Mouse (Mus musculus): Measurements from ENCODE around the gene Marco. TPM values are rescaled to one million over a fixed set of nuclear protein-coding genes. Genes with fewer than 3 reads are reported as not detected.

Marco gene
- total RNA-seq (2021) = not detected

DNA sequence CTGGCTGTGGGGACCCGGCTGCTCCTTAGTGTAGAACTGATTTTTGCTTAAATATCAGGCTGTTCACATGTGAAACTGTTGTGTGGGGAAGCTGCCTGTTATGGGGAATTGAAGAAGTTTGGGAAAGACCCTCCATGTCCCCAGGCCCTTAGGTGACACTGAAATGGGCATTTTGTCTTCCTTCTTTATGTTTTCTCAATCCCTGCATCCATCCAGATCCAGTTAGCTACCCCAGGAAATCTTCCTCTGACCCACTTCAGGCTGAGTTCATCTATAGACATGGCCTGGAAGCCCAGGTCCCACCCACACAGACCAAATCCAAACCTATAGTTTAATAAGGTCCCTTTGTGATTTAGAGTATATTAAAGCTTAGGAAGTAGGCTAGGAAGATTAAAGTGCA, at the start of gene Marco:
Marco (minus strand) TSS at position 101 of the 400 bp plus-strand sequence.
- no peak for DNase-seq (ENCODE audit: extremely low spot score in 1 of 2, low spot score in 2 of 2)
- intact Hi-C loops (cut with DNase I) = no loop called here

DNA sequence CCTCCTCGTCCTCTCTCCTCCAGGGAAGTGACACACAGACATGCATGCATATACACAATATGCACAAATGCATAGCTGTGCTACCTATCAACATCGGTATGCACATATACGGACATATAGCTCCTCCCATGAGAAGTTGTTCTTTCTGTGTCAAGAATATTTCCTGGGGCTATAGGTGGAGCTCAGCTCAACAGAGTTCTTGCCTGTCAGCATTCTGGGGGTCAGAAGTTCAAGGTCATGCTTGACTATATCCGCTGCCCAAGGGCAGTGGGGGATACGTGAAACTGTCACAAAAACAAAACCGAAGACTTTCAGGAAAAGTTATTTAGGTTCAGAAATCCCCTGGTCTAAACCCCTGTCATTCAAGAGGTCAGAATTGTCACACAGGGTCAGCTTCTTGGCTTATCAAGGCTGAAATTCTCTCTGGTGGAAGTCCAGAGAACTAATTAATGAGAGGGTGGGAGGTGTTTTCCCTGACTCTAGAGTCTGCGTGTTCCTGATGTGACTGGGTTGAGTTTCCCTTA, 34.7 kb upstream of the Marco start:
- intact Hi-C loops (cut with DNase I) = no loop called here
- no peak for DNase-seq (ENCODE audit: extremely low spot score in 1 of 2, low spot score in 2 of 2)

DNA sequence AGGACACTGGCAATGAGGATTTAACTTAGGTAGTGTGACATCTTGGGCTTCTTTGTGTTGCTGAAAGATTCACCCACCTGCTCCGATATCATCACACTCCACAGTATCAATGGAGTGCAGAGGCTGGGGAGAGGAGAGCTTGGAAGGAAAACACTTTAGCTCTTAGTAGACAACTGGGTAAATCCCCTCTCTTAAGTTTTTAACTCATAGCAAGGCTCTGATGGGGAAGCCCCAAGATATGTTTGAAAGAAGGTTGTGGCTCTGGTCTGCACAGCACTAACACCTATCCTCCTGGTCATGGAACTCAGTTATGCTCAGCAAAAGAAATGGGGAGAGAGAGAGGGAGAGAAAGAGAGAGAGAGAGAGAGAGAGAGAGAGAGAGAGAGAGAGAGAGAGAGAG, 32.2 kb upstream of the Marco start:
- DNase-seq (ENCODE audit: extremely low spot score in 1 of 2, low spot score in 2 of 2) = no peak
- intact Hi-C loops (cut with DNase I) = no loop called here

DNA sequence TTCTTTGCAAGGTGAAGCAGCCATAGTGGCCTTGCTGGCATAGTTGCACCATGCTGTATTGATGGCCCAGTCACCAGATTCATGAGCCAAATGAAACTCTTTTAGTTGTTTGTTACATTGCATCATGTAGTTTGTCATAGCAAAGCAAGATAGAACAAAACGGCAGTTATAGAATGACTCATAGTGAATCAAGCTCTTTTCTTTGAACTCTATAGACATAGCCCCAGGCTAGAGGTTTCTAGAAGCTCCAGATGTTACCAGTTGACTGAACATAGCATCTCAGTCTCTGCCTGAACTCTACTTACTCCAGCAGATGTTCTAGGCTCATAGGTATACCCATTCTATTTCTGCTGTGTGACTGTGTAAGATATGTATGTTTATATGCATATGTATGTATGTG, 31.1 kb upstream of the Marco start:
- DNase-seq (ENCODE audit: extremely low spot score in 1 of 2, low spot score in 2 of 2) = no peak
- intact Hi-C loops (cut with DNase I) = no loop called here

DNA sequence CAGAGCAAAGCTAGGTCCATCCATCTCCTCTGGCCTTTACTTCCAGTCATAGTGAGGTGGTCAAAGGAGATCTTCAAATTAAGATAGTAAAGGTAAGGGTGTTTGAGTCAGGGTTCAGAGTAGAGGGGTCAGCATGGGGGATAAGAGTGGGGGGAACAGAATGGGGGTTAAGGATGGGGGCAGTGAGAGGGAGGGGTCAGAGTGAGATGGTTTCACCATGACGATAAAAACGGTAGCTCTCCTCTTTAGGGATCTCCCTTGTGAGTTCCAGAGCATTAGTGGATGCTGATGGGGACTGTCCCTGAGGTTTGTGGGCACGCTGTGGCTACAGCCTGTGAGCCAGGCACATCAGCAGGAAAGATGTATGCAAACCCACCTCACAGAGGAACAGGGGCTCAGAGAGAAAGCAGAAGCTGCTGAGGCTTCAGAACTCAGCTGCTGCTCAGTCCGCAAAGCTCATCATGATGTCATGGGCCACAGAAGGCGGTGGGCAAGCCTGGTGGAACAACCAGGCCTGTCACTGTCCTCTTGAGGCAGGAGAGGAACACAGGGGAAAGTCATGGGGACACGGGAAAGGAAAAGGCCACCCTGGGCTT, 27.6 kb upstream of the Marco start:
- DNase-seq (ENCODE audit: extremely low spot score in 1 of 2, low spot score in 2 of 2) = no peak
- intact Hi-C loops (cut with DNase I) = no loop called here

DNA sequence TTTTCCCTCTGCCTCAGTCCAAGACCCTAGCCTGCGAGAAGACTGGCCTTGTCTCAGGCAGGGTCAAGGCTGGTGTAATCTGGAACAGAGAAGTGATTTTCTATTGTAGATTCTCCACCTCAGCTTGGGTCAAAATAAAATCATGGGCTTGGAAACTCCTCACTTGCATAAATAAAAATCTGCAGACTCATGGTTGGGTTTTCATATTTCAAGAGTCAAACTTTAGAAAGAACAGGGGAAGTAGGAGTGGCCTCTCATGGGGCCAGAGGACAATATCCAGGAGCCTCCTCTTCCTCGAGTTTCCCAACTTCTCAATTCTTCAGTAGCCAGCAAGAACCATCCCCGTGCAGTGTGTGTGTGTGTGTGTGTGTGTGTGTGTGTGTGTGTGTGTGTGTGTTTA, 26.9 kb upstream of the Marco start:
- intact Hi-C loops (cut with DNase I) = no loop called here
- no peak for DNase-seq (ENCODE audit: extremely low spot score in 1 of 2, low spot score in 2 of 2)

DNA sequence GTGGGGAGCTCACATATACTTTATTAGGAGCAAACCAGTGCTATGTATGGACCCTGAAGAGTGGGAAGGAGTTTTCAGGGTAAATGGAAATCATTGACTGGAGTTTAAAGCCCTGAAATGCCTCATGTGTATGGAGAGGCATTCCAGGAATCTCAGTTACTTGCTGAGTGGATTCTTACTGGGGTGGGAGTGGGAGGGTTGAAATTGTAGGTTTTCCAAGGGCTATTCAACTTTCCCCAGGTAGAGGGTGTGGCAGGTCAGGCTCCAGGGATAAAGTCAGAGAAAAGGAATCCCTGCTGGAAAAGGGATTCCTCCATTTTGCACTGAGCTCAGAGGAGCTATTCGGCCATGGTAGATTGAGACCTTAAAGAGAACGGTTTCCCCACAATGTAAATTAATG, 25.1 kb upstream of the Marco start:
- no peak for DNase-seq (ENCODE audit: extremely low spot score in 1 of 2, low spot score in 2 of 2)
- intact Hi-C loops (cut with DNase I) = no loop called here

DNA sequence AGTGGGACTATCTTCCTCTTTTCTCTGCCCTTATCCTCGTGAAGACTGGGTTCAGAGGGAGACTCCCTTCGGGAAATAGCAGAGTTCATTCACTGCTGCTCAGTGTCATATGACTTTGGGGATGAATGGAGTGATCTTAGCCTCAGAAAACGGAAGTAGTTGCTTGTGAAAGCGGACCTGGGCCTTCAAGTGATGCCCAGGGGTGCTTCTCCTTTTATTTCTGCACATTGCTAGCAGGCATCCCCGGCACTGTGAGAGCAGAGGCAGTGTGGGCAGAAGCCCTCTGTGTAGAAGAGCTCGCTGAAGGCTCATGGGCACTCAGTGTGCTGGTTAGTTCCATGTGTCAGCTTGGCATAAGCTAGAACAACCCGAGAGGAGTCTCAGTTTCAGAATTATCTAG, 12.8 kb upstream of the Marco start:
- no peak for DNase-seq (ENCODE audit: extremely low spot score in 1 of 2, low spot score in 2 of 2)
- intact Hi-C loops (cut with DNase I) = no loop called here

DNA sequence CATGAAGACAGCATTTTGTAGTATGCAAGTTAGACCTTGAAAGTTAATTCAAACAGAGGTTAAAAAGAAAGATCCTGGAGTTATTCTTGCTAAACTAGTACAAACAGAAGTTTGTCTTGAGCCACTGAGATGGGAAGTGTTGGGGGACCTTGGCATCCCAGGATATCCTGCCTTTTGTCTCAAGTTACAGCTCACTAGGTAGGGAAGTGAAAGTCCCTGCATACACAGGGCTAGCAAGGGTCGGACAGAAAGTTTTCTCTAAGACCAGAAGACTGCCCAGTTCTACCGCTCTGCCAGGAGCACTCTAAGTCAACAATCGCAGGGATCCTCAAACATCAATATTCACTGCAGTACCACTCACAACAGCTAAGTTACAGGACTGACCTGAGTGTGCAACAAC, 5.5 kb upstream of the Marco start:
- intact Hi-C loops (cut with DNase I) = no loop called here
- no peak for DNase-seq (ENCODE audit: extremely low spot score in 1 of 2, low spot score in 2 of 2)

DNA sequence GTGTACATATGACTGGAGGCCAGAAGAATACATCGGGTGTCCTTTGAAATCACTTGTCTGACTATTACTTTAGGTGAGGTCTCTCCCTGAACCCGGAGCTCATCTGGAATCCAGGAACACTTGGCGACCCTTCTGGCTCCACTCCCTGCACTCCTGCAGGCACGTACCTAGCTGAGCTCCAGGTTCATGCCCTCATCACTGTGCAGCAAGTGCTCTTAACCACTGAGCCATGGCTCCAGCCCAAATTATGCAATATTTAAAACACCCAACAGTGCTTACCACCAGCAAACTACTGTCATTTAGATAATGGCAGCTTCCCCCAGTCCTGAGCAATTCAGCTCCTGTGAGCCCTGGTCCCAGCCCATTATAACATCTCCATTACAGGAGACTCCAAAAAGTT, 4.2 kb upstream of the Marco start:
- DNase-seq (ENCODE audit: extremely low spot score in 1 of 2, low spot score in 2 of 2) = no peak
- intact Hi-C loops (cut with DNase I) = no loop called here

DNA sequence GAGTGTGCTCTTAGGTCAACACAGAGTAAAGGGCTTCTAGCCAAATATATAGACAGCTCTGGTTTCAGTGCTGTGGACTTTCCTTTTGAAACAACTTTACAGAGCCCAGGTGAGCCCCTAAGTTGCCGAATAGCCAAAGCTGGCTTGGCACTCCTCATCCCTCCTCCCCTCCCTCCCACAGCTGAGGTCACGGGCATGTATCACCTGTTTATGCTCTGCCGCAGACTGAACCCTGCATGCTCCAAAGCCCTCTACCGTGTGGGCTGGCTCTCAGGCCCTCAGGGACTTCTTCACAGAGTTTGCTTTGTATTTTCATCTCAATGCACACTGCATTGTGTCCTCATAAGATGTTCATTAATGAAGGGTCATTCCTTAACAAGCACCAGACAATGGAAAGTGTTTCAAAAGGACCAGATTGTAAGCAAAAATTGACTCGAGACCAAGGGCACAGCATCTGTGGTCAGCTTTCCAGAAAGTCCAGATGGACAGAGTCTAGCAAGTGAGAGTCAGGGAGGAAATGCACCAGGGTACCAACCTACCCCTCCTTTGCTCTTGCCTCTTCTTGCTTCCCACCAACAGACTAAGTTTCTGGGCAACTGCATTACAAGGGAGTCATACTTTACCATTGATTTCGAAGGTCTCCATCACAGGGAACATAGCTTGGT, 646 bp downstream of the Marco start:
- DNase-seq (ENCODE audit: extremely low spot score in 1 of 2, low spot score in 2 of 2) = no peak
- intact Hi-C loops (cut with DNase I) = no loop called here

DNA sequence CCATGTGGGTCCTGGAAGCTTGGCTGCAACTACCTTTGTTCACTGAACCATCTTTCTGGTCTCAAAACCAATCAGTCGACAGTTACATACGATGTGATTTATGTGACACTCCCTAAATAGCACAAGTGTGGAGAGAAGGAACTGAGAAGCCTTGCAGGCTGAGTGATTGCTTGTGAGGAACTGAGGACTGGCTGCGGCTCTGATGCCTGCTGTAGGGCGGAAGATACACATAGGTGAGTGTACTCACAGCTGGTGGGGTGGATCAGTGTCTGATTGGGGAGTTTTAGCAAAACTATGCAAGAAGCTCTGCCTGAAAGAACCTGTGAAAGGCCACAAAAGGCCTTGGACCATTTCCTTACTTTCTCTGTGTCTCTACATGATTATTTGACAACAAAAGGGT, 3.3 kb downstream of the Marco start:
- intact Hi-C loops (cut with DNase I) = no loop called here
- DNase-seq (ENCODE audit: extremely low spot score in 1 of 2, low spot score in 2 of 2) = no peak

DNA sequence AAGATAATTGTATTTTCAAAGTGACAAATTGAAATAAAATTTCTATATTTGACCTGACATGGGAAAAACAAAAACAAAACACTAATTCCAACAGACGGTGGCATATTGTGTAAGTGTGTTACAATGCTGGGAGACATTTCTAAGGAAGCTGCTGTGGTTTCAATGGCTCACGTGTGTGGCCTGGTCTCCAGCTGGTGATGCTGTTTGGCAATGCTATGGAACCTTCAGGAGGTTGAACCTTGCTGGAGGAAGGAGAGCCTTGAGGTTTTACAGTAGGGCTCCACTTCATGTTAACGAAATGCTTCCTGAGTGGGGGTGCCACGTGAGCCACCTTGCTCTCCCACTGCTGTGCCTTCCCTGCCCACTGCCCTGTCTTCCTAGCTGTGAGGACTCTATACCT, 6.8 kb downstream of the Marco start:
- DNase-seq (ENCODE audit: extremely low spot score in 1 of 2, low spot score in 2 of 2) = no peak
- intact Hi-C loops (cut with DNase I) = no loop called here

DNA sequence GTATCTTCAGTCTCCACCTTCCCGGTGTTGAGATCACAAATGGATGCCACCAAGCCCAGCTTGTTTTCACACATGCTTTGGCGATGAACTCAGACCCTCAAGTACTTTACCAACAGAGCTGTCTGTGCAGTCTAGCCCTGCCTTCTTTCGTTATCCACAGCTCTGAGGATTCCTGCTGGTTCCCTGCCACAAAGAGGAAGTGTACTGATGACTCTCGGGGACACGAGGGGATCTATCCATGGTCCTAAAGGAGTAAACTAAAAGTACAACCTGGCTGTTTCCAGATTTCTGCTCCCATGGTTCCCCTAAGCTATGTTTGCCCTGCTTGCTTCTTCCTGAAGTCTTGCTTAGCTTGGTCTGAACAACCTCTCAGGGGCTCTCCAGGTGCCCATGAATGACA, 23.9 kb downstream of the Marco start:
- DNase-seq (ENCODE audit: extremely low spot score in 1 of 2, low spot score in 2 of 2) = no peak
- intact Hi-C loops (cut with DNase I) = no loop called here

DNA sequence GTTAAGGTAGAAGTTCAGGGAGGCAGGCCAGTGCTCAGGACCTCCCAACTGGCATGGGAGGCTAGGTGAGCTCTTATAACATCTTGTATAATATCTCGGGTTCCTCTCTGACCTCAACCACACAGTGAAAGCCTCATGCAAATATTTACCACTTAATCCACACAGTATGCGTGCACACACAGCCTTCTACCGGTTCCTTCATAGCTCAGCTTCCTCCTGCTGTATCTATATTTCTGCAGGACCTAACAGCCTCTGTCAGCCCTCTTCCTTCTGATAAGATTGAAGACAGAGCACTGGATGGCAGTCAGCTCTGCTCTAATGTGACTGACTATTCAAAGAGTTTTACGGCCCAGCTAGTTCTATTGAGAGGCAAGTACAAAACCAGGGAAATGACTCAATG, 30.0 kb downstream of the Marco start:
- intact Hi-C loops (cut with DNase I) = no loop called here
- no peak for DNase-seq (ENCODE audit: extremely low spot score in 1 of 2, low spot score in 2 of 2)

DNA sequence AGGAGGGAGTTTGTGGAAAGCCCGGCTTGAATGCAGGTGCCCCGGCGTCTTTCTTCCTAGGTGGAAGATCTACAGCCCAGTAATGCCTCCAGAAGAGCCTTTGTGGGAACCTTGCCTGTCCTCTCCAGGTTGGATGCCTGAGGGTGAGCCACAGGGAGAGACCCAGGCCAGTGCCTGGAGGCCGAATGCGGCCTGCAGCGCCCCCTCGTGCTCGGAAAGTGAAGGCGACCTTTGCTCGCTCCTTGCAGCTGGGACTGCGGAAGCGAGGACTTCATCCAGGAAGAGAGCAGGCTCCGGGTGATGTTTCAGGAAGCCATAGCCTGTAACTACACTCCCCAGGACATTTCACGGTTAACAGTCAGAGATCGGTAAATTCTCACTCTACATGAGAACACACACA, 35.9 kb downstream of the Marco start:
- DNase-seq (ENCODE audit: extremely low spot score in 1 of 2, low spot score in 2 of 2) = peak; percentile 3 to 50
- intact Hi-C loops (cut with DNase I) = no loop called here

DNA sequence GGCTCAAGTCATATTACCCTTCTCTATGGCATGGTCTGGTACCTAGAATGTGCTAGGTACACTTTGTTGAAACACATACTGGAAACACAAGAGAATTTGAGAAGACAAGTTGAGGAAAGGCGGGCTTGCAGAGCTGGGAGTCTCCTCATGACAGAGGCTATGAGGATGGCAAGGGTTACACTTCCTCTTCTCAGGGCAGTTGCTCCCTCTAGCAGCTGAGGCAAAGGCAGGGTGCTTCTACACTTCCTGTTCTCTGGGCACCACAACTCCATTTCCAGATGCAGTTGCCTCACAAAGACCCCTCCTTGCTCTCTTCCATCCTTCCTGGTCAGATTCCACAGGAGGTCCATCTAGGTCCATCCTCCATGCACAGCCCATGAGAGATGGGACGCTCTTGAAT, 37.5 kb downstream of the Marco start:
- no peak for DNase-seq (ENCODE audit: extremely low spot score in 1 of 2, low spot score in 2 of 2)
- intact Hi-C loops (cut with DNase I) = no loop called here

DNA sequence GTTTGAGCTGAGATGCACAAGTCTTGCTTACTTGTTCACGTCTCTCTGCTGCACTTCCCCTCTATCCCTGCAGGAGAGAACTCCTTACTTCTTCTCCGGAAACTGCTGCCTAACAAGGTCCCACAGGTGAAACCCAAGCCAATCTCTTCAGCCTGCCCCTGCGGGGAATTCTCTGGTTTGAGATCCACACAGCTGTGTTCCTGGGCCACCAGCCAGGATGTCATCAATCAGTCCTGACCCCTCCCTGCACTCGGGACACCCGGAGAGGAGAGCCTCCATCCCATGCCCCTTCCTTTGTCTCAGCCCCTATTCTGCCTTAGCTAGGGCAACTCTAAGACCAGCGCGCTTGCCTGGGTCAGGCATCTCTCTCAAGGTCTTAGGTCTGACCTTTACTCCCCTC, 38.1 kb downstream of the Marco start:
- no peak for DNase-seq (ENCODE audit: extremely low spot score in 1 of 2, low spot score in 2 of 2)
- intact Hi-C loops (cut with DNase I) = no loop called here

DNA sequence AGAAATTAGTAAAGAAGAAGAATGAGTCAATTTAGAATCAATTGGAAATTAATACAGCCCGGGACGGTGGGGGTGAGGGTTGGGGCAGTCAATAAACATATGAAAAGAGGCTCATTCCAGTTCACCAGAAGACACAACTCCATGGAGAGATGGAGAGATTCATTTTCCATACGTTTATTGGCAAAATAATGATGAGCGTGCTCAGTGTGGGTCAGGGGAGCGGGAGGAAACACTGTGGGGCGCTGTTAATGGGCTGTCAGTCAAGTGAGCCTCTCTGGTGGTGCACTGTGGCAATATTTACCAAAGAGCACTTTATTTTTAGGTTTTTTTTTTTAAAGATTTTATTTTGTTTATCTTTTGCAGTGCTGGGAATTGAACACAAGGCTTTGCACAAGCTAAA, 45.8 kb downstream of the Marco start:
- no peak for DNase-seq (ENCODE audit: extremely low spot score in 1 of 2, low spot score in 2 of 2)

DNA sequence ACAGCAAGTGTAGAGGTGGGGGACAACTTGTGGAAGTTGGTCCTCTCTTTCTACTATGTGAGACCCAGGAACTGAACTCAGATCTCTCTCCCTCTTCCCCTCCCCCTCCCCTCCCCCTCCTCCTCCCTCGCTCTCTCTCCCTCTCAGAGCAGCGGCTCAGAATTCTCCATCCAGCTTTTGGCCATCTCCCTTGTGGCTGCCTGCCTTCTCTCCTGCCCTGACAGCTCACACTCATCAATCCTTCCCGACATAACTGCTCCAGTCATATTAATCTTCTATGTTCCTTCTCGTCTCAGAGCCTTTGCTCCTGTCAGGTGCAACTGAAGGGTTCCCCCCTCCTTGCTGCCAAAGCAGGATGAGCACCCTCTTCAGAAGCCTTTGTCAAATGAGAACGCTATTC, 46.3 kb downstream of the Marco start:
- intact Hi-C loops (cut with DNase I) = no loop called here
- DNase-seq (ENCODE audit: extremely low spot score in 1 of 2, low spot score in 2 of 2) = no peak

More for the DNA sequence above, 45.8 kb downstream of the Marco start:
- intact Hi-C loops (cut with DNase I) = no loop called here
